Mouse (Mus musculus): ENCODE results near the gene 3110021N24Rik.

GRCm38 (mm10) chr4:108825677-108826076, 106.2 kb downstream of the 3110021N24Rik start:
- TF ChIP-seq GATA1 (IDR thresholded peaks at IDR 0.05; ENCODE audit: borderline replicate concordance, low read length) (no peak), FLI1 (IDR thresholded peaks at IDR 0.05; ENCODE audit: low read length) (no peak)
